Mouse (Mus musculus): Measurements from ENCODE around the gene Adad2.

- no peak for TF ChIP-seq EP300 (IDR thresholded peaks at IDR 0.05; ENCODE audit: low read depth)
- TF ChIP-seq CTCF (IDR thresholded peaks at IDR 0.05; ENCODE audit: low read depth), result peak; percentile 70
These were observed 44.3 kb downstream of the Adad2 start for GRCm38 (mm10) chr8:119656709-119657464.

Data from liver, embryonic 14.5 days (tissue).